Mouse (Mus musculus): ENCODE results near the gene Nyap1.
A peak's percentile ranks its signal among the peaks of the same experiment; 100 is the strongest.

Nyap1 gene

GRCm38 (mm10) chr5:137742836-137743235 lies 1.4 kb upstream of the Nyap1 start:
- DNase-seq: no peak

- DNase-seq: no peak
Observed at GRCm38 (mm10) chr5:137742048-137742447, 641 bp upstream of the Nyap1 start.

GRCm38 (mm10) chr5:137740506-137740905 lies 901 bp downstream of the Nyap1 start:
- DNase-seq: no peak

GRCm38 (mm10) chr5:137739471-137739870 lies 1.9 kb downstream of the Nyap1 start:
- DNase-seq: no peak

- DNase-seq: no peak
Observed at GRCm38 (mm10) chr5:137738516-137738915, 2.9 kb downstream of the Nyap1 start.

GRCm38 (mm10) chr5:137737400-137737940 lies 3.9 kb downstream of the Nyap1 start:
- no peak for DNase-seq

GRCm38 (mm10) chr5:137734289-137735061 lies 6.9 kb downstream of the Nyap1 start:
- DNase-seq: no peak

- DNase-seq: no peak
Observed at GRCm38 (mm10) chr5:137733638-137734288, 7.6 kb downstream of the Nyap1 start.

- DNase-seq: no peak
Observed at GRCm38 (mm10) chr5:137726767-137727166, 14.6 kb downstream of the Nyap1 start.

- no peak for DNase-seq
Observed at GRCm38 (mm10) chr5:137723840-137724239, 17.6 kb downstream of the Nyap1 start.

- DNase-seq: peak; percentile 33
Observed at GRCm38 (mm10) chr5:137720558-137721164, 20.7 kb downstream of the Nyap1 start.

GRCm38 (mm10) chr5:137719088-137719487 lies 22.3 kb downstream of the Nyap1 start:
- no peak for DNase-seq

- DNase-seq: no peak
Observed at GRCm38 (mm10) chr5:137718020-137718790, 23.2 kb downstream of the Nyap1 start.

- no peak for DNase-seq
Observed at GRCm38 (mm10) chr5:137715685-137716084, 25.7 kb downstream of the Nyap1 start.

GRCm38 (mm10) chr5:137713454-137713853 lies 28.0 kb downstream of the Nyap1 start:
- DNase-seq: no peak

- peak; percentile 87 for DNase-seq
Observed at GRCm38 (mm10) chr5:137706913-137707633, 34.3 kb downstream of the Nyap1 start.

GRCm38 (mm10) chr5:137705242-137705641 lies 36.2 kb downstream of the Nyap1 start:
- no peak for DNase-seq

GRCm38 (mm10) chr5:137699850-137700249 lies 41.6 kb downstream of the Nyap1 start:
- no peak for DNase-seq

- no peak for DNase-seq
Observed at GRCm38 (mm10) chr5:137699080-137699479, 42.3 kb downstream of the Nyap1 start.

GRCm38 (mm10) chr5:137695930-137696329 lies 45.5 kb downstream of the Nyap1 start:
- no peak for DNase-seq

- no peak for DNase-seq
Observed at GRCm38 (mm10) chr5:137694796-137695195, 46.6 kb downstream of the Nyap1 start.

GRCm38 (mm10) chr5:137691881-137692280 lies 49.5 kb downstream of the Nyap1 start:
- no peak for DNase-seq
